Mouse (Mus musculus) naive thymus-derived CD4-positive, alpha-beta T cell, adult 2 months (primary cell): Measurements from ENCODE around the gene Prodh2.
A peak's percentile ranks its signal among the peaks of the same experiment; 100 is the strongest.
"Not testable (repeated sequence)": the region's sequence is repeated elsewhere in the genome, so short reads cannot be mapped to it uniquely, and the experiment has no call there.

ENCODE experiments used
- DNase-seq: peaks from one replicate; pipeline ENCODE4 v3.0.0-alpha.2; 2011; ENCODE audit warnings: low read depth

The Prodh2 gene

GRCm38 (mm10) chr7:30490251-30490956, 3.0 kb upstream of the Prodh2 start:
- peak; percentile 69 for DNase-seq

- no peak for DNase-seq
Measured at GRCm38 (mm10) chr7:30490957-30491307, 2.5 kb upstream of the Prodh2 start.

- peak; percentile 84 for DNase-seq
Measured at GRCm38 (mm10) chr7:30492765-30493164, 657 bp upstream of the Prodh2 start.

GRCm38 (mm10) chr7:30495506-30496042, 2.2 kb downstream of the Prodh2 start:
- not testable (repeated sequence) for DNase-seq

- not testable (repeated sequence) for DNase-seq
Measured at GRCm38 (mm10) chr7:30501159-30501558, 7.7 kb downstream of the Prodh2 start.

GRCm38 (mm10) chr7:30508061-30508460, 14.6 kb downstream of the Prodh2 start:
- DNase-seq = no peak

- DNase-seq = no peak
Measured at GRCm38 (mm10) chr7:30515003-30515760, 21.8 kb downstream of the Prodh2 start.

- DNase-seq = no peak
Measured at GRCm38 (mm10) chr7:30518325-30518724, 24.9 kb downstream of the Prodh2 start.

- no peak for DNase-seq
Measured at GRCm38 (mm10) chr7:30520396-30520795, 27.0 kb downstream of the Prodh2 start.

- no peak for DNase-seq
Measured at GRCm38 (mm10) chr7:30520856-30521255, 27.4 kb downstream of the Prodh2 start.

GRCm38 (mm10) chr7:30522871-30523270, 29.4 kb downstream of the Prodh2 start:
- DNase-seq = no peak

- DNase-seq = no peak
Measured at GRCm38 (mm10) chr7:30524487-30524886, 31.1 kb downstream of the Prodh2 start.

GRCm38 (mm10) chr7:30525954-30526353, 32.5 kb downstream of the Prodh2 start:
- DNase-seq = no peak

GRCm38 (mm10) chr7:30526399-30526798, 33.0 kb downstream of the Prodh2 start:
- DNase-seq = no peak

- no peak for DNase-seq
Measured at GRCm38 (mm10) chr7:30526981-30527380, 33.6 kb downstream of the Prodh2 start.

GRCm38 (mm10) chr7:30531291-30531815, 37.9 kb downstream of the Prodh2 start:
- no peak for DNase-seq

- no peak for DNase-seq
Measured at GRCm38 (mm10) chr7:30532931-30533330, 39.5 kb downstream of the Prodh2 start.

GRCm38 (mm10) chr7:30533941-30534632, 40.7 kb downstream of the Prodh2 start:
- no peak for DNase-seq

GRCm38 (mm10) chr7:30534633-30535577, 41.5 kb downstream of the Prodh2 start, which contains the start of gene Arhgap33:
Gene Arhgap33 (minus strand): TSS chr7:30535060.
- DNase-seq = peak; percentile 97

GRCm38 (mm10) chr7:30540572-30540971, 47.1 kb downstream of the Prodh2 start:
- DNase-seq = no peak

- no peak for DNase-seq
Measured at GRCm38 (mm10) chr7:30544327-30544726, 50.9 kb downstream of the Prodh2 start.
